In the genomic region with DNA sequence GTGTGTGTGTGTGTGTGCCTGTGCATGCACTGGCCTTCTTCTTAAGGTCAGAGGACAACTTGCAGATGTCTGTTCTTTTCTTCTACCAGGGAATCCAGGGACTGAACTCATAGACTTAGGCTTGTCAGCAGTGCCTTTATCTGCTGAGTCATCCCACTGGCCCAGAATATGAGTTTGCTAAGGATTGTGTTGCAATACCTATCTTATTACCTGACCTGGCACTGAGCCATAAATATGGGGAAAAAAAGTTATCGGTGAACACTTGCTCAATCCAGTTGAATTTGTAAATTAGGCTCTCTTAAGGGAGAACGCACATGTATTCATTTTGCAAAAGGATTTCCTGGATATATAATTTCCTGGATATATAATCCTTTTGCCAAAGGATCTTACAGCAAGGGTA, we compare ENCODE assay signal across 17 mouse cellular contexts.
"Had no signal": no experiment of that assay in that cellular context is flagged by ENCODE, and none has a peak within 500 bp of the region (broad histone marks: within the 10 kb centered on the region; RNA-seq: fewer than 3 reads in every experiment).

No protein-coding gene starts in this region.

- DNase-seq: lung, adult 18-20 months; lung, embryonic 14.5 days; lung, postnatal 10 days; midbrain, embryonic 14.5 days; retina, postnatal 1 day; right cerebral cortex, adult 18-20 months; right cerebral cortex, postnatal 25 days; right cerebral cortex, postnatal 4 days; spleen, adult 18-20 months; thymus, adult 18-20 months; thymus, postnatal 25 days; thymus, postnatal 4 days had no signal

- H3K27me3 ChIP-seq: neural tube, embryonic 13.5 days; neural tube, embryonic 15.5 days had no signal

- H3K36me3 ChIP-seq: midbrain, embryonic 10.5 days; midbrain, embryonic 12.5 days; neural tube, embryonic 13.5 days; neural tube, embryonic 15.5 days had no signal

- H3K4me3 ChIP-seq: midbrain, embryonic 10.5 days; midbrain, embryonic 12.5 days; myocyte; neural tube, embryonic 13.5 days; neural tube, embryonic 15.5 days had no signal
